Mouse (Mus musculus) cerebellum, adult 9-11 months (tissue): ENCODE data around the gene Jmjd1c.

ENCODE experiments used
- DNase-seq: peaks from one replicate; pipeline ENCODE4 v3.0.0; 2022

Gene Jmjd1c

GRCm38 (mm10) chr10:67134322-67134721, 38.4 kb downstream of the Jmjd1c start:
- no peak for DNase-seq

GRCm38 (mm10) chr10:67137437-67137836, 41.5 kb downstream of the Jmjd1c start:
- no peak for DNase-seq

DNA sequence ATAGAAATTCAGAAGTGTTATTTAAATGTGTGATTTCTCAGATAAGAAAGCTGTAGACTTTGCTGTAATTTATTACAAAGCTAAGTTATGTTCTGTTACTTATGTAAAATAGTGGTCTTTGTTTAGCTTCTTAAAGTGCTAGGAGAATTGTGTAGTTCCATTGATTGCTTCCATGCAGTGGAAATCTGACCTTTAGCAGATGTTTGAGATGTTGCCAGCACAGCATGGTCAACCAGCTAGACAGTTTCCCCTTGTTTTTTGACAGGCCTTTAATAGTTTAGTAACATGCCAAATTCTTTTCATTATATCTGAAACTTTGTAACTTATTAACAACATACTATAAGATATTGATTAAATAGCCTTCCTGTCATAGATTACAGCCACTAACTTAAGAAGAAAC, 47.7 kb downstream of the Jmjd1c start:
- no peak for DNase-seq

GRCm38 (mm10) chr10:67144269-67144668, 48.3 kb downstream of the Jmjd1c start:
- no peak for DNase-seq

DNA sequence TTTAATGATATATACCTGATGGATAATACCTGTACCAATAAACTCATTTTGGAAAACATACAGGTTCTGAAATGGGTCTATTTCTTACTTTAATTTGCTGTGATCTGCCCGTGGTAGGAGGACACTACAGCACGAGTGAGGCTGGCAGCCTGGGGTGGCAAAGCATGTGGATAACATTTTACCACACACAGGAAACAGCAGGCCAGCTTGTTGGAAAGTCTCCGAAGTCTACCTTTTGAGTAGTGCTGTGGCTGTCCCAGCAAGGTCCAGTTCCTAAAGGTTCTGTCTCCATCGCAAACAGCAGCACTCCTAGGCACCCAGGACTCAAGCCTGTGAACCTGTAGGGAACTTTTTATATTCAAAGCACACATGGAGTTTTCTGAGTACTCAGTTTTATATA, 49.7 kb downstream of the Jmjd1c start:
- DNase-seq, result no peak

DNA sequence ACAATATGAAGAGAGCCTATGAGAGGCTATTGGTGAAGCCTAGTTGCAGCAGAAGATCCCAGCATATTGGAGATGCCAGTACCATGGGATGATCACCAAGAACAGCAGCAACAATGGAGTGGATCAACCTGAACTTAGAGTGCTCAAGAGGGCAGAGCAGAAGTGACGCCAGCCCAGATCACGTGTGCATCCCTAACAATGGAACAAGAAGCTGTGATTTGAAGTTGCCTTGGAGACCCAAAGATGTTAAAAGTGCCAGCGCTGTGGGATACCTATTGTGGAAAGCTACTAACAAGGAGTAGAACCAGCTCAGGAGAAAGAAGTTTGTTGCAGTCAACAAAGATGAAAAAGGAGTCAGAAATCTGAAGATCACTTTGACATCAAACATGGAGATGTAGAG, 55.8 kb downstream of the Jmjd1c start:
- no peak for DNase-seq

GRCm38 (mm10) chr10:67154647-67155046, 58.7 kb downstream of the Jmjd1c start:
- no peak for DNase-seq

DNA sequence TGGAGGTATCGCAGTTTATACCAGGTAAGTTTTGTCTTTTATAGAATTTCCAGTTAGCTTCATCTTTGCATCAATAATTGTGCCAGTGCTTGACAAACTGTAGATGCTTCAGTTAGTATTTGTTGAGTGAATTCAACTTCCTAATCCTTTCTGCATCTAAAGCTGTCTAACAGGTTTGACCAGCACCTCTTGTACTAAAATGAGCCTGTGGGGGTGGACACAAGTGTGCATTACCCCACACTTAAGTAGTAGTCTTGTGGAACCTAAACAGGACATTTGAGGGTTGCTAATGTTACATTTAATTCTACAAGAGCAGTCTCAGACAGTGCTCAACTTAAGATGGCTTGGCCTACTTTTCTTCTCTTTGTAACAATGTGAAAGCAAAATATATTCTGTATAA, 78.1 kb downstream of the Jmjd1c start:
- DNase-seq, result no peak

- no peak for DNase-seq
Observed at GRCm38 (mm10) chr10:67176031-67176430, 80.1 kb downstream of the Jmjd1c start.

DNA sequence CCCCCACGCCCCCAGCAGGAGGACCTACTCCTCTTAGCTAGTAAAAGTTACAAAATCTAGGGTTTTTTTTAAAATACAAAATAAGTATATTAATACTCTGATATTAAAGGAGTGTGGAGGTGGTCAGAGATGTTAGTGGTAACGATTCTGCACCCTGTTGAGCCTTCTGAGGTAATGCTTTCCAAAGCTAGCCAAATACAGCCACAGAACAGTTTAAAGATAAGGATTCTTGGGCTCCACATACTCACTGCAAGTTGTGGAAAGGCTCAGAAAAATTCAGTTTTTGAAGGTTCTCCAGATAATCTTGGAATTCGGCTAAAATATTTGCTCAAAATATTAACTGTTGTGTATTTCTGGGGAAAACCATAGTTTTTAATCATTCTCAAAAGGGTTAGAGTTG, 81.0 kb downstream of the Jmjd1c start:
- no peak for DNase-seq

- no peak for DNase-seq
Observed at GRCm38 (mm10) chr10:67177410-67177809, 81.5 kb downstream of the Jmjd1c start.

DNA sequence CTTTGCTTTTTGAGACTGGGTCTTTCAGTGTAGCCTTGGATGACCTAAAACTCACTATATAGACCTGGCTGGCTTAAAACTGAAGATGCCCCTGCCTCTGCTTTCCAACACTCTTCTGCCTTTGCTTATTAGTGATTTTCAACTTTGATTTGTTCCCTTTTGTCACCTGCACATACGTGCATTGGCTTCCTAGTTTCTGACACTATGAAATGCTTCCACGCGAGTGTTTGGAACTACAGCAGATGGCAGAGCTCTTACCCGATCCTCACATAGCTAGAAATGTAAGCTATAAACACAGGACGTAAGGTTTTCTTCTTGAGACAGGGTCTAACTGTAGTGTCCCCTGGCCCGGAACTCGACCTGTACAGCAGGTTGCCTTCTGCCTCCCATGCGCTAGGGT, 84.1 kb downstream of the Jmjd1c start:
- DNase-seq, result no peak

GRCm38 (mm10) chr10:67180799-67181198, 84.9 kb downstream of the Jmjd1c start:
- no peak for DNase-seq

GRCm38 (mm10) chr10:67182651-67183050, 86.7 kb downstream of the Jmjd1c start:
- no peak for DNase-seq

GRCm38 (mm10) chr10:67183086-67183485, 87.2 kb downstream of the Jmjd1c start:
- no peak for DNase-seq

- DNase-seq, result no peak
Observed at GRCm38 (mm10) chr10:67184441-67185070, 88.6 kb downstream of the Jmjd1c start.

- peak; percentile 87 for DNase-seq
Observed at GRCm38 (mm10) chr10:67185491-67186081, 89.7 kb downstream of the Jmjd1c start.

DNA sequence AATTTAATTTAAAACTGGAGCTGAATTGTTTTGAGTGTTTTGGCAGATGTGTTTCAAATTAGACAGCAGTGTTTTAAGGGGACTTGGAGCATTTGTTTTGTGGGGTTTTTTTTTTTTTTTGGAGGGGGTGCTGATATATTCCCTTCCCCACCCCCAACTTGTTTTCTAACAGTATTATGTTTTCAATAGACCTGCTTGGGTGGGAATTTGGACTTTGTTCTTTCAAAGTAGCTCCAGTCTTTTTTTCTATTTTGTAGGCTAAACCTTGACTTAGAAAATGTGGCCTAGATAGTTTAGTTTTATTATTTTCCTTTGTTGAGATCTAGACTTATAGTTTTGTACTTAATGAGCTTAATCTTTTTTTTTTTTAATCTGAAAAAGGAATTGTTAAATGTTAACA, 90.6 kb downstream of the Jmjd1c start:
- no peak for DNase-seq

DNA sequence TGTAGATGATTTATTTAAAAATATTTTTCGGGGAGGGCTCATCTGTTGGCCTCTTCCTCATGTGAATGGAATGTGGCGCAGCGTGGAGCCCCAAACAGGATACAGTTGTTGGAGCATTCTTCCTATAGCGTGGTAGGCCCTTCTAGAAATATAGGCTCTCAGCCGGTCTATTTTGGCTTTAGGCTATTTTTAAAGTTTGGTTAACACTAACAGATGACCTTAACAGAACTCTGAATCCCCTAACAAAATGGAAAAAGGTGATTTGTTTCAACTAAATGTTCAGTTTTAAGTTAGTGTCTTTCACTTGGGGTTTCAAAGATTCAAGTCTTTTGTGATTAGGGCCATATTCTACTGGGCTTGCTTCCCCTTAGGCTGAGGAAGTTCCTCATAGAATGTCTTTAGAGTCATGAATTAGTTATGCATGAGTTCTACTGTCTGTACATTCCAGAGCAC, 91.1 kb downstream of the Jmjd1c start:
- no peak for DNase-seq

GRCm38 (mm10) chr10:67187952-67188351, 92.0 kb downstream of the Jmjd1c start:
- no peak for DNase-seq

GRCm38 (mm10) chr10:67189057-67189456, 93.1 kb downstream of the Jmjd1c start:
- no peak for DNase-seq

GRCm38 (mm10) chr10:67190261-67190660, 94.3 kb downstream of the Jmjd1c start:
- peak; percentile 73 for DNase-seq

DNA sequence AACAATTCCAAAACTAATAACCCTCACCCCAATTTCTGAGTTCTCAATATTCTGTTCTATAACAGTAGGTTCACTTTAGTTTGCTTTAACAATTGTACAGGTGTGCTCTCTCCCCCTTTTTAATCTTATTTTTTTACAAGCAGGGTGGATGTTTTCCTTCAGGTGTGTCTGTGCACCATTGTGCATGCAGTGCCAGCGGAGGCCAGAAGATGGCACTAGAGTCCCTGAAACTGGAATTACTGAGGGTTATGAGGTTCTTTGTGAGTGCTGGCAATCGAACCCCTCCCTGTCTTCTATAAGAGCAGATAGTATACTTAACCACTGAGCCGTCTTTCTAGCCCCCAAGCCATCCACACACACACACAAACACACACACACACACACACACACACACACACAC, 96.4 kb downstream of the Jmjd1c start:
- DNase-seq, result no peak

- DNase-seq, result no peak
Observed at GRCm38 (mm10) chr10:67193003-67193652, 97.2 kb downstream of the Jmjd1c start.
